Mouse (Mus musculus): ENCODE measurements at regions not wholly inside any gene's neighbourhood (a gene's known extent, or its start where the extent isn't known, plus 50 kb on each side); places are given as distances from the start of the nearest gene placed in this dataset.

DNA sequence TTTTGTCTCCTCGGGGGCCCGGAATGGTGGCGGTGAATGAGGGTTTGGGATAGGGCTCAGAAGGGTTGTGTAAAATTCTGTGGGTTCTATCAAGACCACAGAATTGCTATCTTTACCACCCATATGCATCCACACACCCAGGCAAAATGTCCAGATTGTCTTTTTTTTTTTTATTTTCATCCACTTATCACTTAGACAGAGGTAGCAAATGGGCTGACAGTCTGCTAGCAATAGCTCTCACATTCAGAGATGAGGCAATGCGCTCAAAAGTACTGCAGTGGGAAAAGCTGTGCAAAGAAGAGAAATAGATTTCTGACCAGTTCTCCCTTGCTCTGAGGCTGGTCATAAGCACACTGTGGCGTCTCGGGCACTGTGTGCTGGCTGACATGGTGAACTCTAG is 154.5 kb downstream of the Dad1 start:
- no peak for DNase-seq (ENCODE audit: low spot score in 2 of 2)

DNA sequence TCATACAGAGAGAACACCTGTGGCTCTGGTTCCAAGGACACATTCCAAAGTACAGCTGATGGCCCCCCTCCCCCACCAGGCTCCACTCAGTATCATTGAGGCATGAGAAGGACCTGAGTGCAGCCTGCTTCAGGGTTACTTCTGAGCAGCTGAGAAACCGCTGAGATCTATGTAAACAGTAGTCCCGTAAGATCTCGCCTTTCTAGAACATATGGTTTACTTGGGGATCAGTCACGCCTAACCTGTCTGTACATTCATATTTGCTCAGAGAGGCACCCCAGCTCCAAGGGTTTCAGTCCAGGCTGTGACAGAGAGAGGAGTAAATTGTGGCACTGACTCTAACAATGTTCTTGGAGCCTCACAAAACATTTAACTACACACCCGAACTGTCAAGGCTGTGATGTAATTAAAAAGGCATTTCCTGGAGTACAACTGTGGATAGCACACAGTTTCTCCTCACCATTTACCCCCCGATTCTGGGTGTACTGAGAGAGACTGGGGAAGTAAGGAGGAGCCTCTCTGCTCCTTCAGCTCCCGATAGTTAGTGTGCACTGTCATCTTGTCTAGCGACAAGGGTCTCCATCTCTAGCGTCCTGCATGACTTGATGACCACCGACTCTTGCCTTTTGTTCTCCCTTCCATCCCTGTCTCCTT is 155.7 kb downstream of the Dad1 start:
- DNase-seq (ENCODE audit: low spot score in 2 of 2): no peak

DNA sequence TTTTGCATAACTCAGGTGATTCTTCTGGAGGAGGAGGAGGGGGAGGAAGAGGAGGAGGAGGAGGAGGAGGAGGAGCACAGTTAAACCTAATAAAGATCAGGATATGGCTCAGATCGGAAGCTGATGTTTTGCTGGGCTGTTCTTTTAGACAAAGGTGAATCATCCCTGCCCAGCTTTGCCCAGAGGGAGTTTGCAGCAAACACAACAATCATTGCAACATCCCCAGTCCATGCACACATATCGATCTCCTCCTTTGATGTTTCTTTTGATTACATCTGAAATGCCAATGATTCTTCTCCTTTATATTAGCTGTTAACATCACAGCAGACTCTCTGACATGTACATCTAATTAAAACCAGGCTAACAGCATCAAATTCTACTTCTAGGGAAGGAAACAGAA is 156.9 kb downstream of the Dad1 start:
- no peak for DNase-seq (ENCODE audit: low spot score in 2 of 2)

DNA sequence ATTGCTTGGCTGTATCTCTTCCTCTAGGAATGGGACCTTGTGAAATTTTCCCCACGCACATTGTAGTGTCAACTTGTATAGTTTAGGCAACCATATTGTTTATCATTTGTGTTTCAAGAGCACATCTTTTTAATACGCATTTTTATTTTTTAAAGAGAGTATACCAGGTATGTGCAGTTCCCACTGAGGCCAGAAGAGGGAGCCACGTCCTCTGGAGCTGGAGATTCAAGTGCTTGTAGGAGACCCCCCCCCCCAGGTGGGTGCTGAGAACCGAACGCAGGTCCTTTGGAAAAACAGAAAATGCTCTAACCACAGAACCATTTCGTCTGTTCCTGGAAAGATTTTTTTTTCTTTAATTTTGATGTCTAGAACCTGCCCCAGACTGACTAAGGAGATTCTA is 161.5 kb downstream of the Dad1 start:
- no peak for DNase-seq (ENCODE audit: low spot score in 2 of 2)

DNA sequence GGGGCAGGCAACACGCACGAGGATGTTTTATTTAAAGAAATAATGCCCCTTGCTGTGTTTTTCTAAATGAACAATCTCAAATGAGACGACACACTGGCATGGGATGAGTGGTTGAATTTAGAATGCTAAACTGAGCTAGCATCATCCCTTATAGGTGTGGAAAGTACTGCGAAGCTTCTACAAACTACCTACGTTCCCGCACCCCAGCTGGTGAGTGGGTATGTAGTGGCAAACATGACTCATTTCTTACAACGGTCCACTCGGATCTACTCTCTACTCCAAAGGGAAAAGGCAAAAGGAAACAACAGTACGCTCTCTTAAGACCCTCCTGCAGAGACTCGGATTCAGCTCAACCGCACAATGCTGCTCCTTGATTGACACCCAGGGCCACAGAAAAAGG is 167.2 kb downstream of the Dad1 start:
- DNase-seq (ENCODE audit: low spot score in 2 of 2): peak; percentile 51 to 85

DNA sequence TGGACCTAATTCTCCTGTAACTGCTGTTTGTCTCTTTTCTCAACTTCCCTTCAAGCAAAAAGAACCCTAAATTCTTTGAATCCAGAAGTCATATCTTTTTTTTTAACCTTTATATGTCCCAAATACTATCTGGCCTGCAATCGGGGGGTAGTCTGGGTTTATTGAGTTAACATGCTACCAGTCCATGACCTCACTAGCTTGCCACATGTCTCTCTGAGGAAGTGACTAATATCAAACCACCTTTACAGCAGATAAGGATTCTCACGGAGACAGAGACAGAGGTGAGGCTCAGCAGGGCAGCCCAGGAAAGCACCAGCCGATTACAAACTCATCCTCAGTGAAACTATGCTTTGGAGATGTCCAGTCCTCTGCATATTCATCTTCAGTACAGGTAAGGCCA is 179.2 kb downstream of the Dad1 start:
- DNase-seq (ENCODE audit: low spot score in 2 of 2): no peak

DNA sequence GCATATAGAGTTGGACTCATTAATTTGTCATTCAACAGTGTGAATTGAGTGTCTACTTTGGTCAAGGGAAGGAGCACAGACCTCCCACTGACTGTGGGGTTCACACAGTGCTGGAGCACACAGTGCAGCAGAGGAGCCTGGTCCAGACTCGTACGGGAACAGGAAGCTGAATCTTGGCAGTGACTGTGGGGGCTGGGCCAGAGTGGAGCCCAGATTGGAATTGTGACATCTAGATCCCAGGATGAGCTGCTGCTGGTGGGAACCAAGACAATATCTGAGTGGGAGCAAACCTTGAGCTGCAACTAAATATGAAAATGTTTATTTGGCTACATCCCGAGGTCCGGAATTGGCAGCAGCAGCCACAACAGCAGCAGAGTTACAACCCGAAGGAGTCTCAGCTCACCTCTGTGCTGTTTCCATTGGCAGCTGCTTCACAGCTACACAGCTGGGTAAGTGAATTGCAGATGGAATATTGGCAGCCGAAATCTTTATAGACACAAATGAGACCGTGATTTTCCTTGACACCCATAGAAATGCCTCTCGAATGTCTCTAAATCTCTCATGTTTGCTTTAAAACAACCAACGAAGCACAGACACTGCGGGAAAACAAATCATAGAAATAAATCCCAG is 181.5 kb downstream of the Dad1 start:
- DNase-seq (ENCODE audit: low spot score in 2 of 2): no peak

DNA sequence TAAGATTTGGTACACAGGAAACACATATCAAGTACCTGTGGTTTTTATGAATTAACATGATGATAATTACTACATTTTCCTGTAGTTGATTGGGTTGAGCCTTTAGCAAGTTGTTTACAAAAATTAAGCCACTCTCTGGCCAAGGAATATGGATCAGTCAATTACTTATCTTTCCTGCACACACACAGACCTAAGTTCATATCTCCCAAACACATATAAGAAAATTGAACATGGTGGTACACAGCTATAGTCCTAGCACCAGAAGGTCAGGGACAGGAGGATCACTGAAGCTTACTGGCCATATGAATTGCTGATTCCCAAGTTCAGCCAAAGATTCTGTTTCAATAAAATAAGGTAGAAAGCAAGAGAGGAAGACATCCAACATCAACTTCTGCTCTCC is 183.7 kb downstream of the Dad1 start:
- no peak for DNase-seq (ENCODE audit: low spot score in 2 of 2)

DNA sequence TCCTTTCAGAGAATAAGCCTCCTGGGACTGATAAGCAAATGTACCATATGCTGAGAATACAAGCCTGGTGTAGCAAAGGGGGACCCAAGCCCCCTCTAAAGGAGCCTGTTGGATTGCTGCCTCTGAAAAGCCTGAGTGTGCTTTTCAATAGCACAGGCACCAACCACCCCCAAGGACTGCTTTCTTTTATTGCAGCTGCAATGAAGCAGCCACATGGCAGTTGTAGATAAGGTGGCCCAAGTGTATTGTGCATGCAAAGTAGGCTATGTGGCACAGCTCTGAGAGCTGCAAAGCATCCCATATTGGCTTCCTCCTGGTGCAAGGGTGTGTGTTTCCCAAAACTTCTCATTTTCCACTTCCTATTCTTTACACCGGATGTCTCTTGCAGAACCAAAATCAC is 185.2 kb downstream of the Dad1 start:
- DNase-seq (ENCODE audit: low spot score in 2 of 2): no peak

DNA sequence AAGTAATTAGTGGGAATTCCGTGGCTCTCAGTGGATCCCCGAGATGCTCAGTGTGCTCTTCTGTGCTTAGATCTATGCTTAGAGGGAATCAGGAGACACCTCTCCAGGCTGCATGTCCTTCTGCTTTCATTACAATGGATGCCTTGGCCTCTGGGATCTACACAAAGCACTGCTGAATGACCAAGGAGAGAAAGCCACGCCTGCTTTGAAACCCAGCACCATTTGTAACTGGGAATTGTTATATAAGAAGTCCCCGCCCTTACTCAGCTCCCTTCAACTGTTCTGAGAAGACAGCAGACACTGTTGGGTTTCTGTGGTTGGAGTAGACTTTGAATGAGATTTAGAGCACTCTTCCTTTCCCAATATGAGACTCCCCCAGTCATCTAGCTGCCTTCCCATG is 188.4 kb downstream of the Dad1 start:
- no peak for DNase-seq (ENCODE audit: low spot score in 2 of 2)

DNA sequence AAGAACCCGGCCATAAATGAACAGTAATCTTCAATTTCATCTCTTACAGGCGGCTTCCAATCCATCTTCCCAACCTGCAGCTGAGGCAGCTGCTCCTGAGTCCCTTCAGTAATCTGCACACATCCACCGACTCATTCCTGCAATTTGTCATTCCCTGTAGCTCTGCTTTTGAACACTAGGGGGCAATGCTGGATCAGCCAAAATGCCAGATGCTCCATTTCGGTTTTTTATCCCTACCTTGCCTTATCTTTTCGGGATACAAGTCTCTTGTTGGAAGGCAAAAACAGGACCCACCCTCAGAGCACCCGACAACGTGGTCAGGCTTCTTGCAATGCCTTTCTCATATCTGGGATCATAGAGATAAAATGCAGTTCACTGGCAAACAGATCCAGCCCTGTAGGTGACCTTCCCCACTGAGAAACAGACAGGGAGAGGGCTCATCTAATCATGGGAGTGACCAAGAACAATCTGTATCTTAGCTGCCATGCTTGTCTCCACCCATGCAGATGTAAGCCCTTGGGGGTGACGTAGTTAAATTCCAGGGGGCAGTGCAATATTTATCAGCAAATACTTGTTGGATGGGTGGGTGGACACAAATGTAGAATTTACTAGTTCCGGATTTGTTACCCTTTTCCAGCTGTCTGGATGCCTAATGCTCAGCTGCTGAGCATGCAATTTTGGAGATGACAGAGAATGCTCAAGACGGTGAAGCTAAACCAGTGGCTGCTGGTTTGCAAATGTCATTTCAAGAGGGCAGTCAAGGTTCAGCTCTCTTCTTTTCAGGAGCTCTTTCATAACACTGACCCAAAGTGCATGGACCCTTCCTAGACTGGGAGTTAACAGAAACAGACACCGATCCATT is 189.1 kb downstream of the Dad1 start:
- DNase-seq (ENCODE audit: low spot score in 2 of 2): peak; percentile 30 to 91

DNA sequence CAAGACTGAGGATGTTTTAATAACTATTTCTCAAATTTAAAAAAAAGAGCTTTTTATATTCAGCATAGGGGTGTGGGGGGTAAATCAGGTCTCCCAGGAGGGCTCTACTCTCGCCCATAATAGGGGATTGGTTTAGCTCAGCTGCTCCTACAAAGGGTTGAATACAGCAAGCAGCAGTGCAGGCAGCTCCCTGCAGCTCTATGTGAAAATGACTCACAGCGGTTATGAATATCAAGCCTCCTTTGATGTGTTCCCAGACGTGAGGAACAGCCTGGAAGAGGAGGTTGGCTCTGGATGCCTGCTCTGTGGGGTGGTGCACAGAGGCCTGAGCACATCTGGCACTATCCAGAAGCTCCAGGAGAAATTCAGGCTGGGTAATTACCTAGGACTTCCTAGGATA is 192.3 kb downstream of the Dad1 start:
- DNase-seq (ENCODE audit: low spot score in 2 of 2): peak in 1 of 2 experiments; percentile 52

DNA sequence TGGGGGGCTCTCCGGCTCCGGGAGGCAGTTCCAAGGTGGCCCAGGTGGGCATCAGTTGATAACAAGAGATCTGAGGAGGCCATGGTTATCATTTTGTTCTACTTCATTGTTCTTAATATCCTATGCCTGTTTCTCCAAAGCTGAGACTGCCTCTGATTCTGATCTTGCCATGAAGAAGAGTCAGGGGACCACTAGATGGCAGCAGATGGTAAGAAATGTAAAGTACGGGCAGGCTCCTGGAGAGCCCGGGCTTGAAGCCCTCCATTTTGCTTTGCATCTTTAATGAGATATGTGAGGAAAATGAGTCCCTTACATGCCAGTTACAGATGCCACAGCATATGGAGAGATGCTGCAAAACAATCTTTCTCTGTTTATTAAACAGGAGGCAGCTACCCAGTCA is 194.1 kb downstream of the Dad1 start:
- peak; percentile 35 to 90 for DNase-seq (ENCODE audit: low spot score in 2 of 2)

DNA sequence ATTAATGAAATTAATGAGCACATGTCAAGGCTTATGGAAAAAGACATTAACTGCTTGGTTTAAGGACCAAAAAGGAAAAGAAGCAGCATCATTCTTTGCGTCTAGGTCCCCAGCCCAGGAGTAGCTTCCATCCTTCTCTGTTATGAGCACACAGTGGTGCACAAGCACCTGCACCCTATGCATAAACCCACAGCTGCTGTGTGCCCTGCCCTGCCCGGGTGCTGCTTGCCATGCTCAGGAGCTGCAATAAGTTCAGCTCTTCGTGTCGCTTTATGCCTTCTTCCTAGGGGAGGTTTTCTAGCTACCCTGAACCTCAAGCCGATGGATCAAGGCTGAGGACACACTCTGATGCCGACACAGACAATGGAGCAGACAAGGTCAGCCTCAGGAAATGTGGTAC is 194.8 kb downstream of the Dad1 start:
- DNase-seq (ENCODE audit: low spot score in 2 of 2): no peak

DNA sequence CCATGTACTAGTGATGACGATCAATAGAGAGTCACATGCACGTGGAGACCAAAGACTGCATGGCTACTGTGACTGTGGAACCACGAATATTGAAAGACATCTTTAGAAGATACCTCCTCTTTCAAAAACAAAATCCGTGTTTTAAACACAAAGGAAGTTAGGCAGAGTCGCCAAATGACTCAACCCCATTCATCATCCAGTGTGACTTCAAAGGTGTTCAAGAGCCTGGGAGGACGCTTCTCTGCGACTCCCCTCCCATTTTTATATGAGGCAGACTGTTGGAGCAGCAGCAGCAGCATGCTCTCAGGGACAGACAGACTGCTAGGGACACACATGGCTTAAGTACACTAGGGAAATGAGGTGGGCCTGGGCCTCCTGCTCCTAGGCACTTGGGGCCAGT is 197.2 kb downstream of the Dad1 start:
- no peak for DNase-seq (ENCODE audit: low spot score in 2 of 2)

DNA sequence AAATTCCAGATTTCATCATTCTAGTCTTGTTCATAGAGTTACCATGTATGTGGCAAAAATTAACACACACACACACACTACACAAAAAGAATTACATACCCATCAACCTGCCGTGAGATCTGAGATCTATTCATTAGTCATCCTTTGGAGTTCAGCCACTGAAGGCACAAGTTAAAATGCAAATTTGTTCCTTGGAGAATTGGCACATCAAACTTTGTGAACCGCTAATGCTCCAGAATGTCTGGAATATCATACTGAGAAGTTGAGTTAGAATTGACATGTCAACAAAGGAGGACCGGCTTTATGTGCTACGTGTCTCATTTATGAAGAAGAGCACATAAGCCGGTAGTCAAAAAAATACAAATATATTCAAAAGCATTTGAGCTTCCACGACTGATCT is 198.5 kb downstream of the Dad1 start:
- DNase-seq (ENCODE audit: low spot score in 2 of 2): no peak

DNA sequence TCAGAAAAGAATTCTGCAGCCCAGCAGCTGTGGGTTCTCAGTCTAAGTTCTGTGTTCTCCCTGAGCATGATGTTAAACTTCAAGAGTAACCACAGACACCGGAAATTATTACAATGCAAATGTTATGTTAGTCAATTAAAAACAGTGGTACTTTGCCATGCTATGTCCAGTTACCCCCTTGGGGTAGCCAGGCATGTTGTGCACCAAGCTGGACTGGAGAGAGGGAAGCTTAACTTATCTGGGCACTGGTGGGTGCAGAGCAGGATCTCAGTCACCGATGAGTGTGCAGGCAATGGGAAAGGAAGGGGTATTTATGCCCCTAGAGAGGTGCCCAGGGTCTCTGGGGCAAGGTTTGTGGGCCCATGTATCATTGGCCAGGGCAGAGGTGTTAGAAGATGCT is 211.6 kb downstream of the Dad1 start:
- no peak for DNase-seq (ENCODE audit: low spot score in 2 of 2)

DNA sequence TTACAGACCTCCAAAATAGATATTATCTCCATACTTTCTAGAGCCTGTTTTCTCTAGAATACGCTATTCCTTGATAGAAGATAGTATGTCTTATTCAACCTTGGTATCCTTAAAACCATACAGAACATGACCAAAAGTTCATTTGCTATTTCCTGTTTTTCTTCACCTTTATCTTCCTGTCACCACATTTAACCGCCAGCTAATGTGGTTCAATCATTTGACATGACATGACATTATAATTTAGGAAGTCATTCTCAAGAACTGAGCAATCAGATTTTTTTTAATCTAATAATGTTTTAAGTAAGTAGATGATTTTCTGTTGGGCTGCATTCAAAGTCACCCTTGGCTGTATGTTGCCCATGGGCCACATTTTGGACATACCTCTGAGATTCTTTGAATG is 213.3 kb downstream of the Dad1 start:
- no peak for DNase-seq (ENCODE audit: low spot score in 2 of 2)

DNA sequence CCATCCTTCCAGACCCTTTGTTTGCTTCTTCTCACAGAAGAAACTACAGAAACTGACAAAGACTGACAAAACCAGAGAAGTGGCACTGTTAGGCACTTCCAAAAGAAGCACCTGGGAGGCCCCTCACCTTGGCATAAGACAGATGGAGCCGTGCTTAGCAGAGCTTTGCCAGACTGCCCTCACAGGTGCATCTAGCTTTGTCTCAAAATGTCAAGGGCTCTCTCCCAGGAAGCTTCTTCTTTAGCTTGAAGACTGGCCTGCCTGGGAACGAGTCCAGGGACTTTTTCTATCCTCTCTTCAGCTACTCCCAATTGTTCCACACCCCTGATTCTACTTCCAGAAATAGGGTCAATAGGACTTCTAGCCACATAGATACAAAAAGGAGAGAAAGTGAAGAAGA is 219.4 kb downstream of the Dad1 start:
- DNase-seq (ENCODE audit: low spot score in 2 of 2): no peak

DNA sequence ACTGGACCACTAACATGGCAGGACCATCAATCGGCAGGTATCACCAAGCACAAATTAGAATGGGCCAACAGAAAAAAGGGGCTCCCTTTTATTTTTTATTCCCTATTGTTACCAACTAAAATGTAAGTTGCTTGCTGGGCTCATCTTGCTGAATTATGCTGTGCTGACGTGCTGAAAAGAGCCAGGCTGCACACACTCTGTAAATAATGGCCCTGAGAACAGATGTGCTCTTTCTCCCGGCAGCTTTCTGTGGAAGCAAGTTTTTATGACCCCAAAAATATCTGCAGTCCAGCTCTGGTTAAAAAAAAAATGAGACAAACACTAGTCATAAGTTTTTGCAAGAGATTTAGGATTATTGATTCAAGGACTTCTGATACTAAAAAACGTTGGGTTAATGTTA is 230.4 kb downstream of the Dad1 start:
- DNase-seq (ENCODE audit: low spot score in 2 of 2): no peak

DNA sequence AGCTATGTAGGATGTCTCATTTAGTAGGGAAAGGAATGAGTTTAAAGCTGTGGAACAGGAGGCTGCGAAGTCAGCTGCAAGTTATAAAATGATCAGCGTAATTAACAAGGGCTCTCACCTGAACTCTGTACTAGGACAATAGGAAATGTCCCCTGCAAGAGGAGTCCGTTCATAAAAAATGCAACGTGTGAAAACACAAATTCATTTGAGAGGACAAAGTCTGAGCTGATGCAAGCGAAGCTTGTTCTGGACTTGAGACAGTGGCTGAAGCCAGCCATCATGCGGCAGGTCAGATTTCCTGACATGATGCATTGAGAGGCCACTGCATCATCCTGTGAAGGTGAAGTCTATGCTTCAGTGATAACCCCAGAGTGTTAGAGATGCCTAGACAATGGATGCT is 232.5 kb downstream of the Dad1 start:
- no peak for DNase-seq (ENCODE audit: low spot score in 2 of 2)

DNA sequence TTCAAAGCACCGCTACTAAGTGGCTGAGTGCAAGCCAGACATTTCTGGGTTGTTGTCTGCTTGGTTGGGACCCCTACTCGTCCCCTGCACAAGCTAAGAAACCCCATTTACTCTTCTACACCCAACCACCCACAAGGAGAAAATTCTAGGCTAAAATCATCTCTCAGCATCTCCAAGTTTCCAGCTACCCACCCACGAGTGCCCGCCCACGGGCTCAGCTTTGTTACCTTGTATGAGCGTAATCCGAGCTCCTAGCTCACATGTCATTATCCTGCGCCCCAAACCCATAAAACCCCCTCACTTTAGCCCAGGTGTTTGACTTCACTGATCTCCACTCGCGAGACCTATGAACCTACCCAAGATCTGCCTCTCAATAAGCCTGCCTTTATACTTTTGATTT is 239.3 kb downstream of the Dad1 start:
- DNase-seq (ENCODE audit: low spot score in 2 of 2): no peak

DNA sequence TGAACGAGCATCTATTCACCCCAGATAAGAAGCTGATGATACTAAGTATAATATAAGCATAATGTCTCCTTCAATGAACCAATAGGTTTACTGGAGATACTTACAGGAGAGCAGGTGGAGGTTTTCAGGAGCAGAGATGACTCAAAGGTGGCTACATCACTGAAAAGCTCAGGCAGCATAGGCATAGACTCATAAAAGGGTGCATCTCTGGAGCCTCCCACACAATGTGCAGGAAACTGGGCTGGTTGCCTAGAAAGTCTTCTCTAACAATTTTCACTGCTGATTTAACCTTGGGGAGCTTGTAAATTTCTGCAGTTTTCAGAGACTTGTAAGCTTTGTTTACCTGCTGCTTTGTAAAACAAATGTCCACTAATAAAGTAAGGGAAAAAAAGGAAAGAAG is 251.8 kb downstream of the Dad1 start:
- peak; percentile 62 to 79 for DNase-seq (ENCODE audit: low spot score in 2 of 2)
